Mouse (Mus musculus): ENCODE results near the gene Gata2.

Gene Gata2

GRCm38 (mm10) chr6:88194978-88195325 is 1.3 kb downstream of the Gata2 start:
- DNase-seq (ENCODE audit: extremely low spot score, low spot score), result peak; percentile 60

DNA sequence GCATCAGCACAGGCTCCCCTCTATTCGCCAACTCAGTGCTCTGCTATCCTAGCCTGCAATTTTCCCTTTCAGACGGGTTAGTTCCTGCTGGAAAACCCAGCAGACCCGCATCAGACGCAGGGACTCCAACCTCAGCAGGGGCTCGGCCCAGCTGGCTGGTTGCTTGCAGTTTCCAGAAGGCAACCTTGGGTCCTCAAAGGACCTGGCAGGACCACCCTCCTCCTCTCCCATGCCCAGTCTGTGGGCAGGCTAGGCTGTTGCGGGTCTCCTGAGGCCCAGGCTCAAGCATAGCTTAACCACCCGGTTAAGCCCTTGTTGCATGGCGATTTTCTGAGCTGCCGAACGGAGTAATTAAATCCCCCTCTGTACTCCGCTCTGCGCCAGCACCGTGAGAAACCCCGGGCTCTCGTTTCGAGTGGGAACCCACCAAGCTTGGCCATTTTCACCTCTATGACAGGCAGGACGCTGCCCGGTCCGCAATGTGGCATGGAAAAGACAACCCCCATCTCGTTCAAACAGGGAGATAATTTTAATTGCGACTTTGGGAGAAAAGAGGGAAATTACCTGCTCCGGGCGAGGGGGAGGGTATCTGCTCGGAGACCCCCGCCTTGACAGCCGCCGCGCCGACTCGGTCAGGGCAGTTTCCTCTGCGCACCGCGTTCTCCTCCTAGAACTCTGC is 2.5 kb downstream of the Gata2 start:
- peak; percentile 71 for DNase-seq (ENCODE audit: extremely low spot score, low spot score)

DNA sequence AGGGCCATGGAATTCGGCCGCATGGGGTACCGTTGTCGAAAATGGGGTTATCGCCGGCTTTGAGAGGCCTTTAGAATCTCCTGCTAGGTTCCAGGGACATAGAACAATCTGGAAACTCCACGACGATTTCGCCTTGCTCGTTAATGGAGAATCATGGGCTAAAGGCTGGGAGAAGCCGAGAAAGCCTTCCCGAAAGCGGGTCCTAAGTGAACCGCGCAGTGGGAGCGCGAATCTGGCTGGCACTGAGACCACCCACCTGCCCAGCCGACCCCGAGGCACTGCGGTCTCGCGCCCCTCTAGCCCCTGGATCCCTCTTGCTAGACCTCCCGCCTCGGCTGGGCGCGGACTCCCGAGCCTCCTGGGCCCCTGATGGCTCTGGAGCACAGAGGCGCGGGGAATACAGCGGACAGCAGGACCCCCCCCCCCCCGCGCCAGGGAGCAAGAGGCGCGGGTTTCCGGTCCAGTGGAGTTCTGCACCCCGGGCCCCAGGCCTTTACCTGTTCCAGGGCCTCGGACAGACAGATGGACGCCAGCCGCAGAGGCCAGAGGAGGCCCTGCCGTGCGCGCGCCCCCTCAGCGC is 3.1 kb downstream of the Gata2 start:
- peak; percentile 72 for DNase-seq (ENCODE audit: extremely low spot score, low spot score)

GRCm38 (mm10) chr6:88197313-88198069 is 3.8 kb downstream of the Gata2 start:
- DNase-seq (ENCODE audit: extremely low spot score, low spot score), result peak; percentile 65

- peak; percentile 85 for DNase-seq (ENCODE audit: extremely low spot score, low spot score)
Observed at GRCm38 (mm10) chr6:88198070-88198940, 4.6 kb downstream of the Gata2 start.

DNA sequence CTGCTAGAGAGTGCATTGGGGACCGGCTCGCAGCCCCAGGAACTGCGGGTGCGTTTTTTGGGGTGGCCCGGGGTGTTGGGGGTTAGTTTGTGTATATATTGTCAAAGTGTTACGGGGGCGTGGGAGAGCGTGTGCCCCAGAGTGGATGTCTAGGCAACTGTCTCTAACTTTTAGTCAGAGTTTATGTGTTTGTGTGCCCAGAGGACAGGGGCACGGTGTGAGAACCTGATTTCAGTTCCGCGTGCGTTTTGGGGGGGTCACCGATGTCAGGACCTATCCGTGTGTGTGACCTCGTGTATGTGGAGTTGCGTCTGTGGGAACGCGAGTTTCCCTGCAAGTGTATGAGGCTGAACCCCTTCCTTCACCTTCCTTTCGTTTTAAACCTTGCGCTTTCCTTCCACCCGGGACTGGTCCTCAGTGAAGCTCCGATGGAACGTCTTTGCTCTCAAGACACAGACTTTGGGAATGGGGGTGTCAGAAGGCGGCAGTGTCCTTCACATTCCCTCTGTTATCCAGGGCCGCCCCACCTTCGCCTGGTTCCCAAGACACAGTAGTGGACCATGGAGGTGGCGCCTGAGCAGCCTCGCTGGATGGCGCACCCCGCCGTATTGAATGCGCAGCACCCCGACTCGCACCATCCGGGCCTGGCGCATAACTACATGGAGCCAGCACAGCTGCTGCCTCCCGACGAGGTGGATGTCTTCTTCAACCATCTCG is 5.5 kb downstream of the Gata2 start:
- DNase-seq (ENCODE audit: extremely low spot score, low spot score), result peak; percentile 65

DNA sequence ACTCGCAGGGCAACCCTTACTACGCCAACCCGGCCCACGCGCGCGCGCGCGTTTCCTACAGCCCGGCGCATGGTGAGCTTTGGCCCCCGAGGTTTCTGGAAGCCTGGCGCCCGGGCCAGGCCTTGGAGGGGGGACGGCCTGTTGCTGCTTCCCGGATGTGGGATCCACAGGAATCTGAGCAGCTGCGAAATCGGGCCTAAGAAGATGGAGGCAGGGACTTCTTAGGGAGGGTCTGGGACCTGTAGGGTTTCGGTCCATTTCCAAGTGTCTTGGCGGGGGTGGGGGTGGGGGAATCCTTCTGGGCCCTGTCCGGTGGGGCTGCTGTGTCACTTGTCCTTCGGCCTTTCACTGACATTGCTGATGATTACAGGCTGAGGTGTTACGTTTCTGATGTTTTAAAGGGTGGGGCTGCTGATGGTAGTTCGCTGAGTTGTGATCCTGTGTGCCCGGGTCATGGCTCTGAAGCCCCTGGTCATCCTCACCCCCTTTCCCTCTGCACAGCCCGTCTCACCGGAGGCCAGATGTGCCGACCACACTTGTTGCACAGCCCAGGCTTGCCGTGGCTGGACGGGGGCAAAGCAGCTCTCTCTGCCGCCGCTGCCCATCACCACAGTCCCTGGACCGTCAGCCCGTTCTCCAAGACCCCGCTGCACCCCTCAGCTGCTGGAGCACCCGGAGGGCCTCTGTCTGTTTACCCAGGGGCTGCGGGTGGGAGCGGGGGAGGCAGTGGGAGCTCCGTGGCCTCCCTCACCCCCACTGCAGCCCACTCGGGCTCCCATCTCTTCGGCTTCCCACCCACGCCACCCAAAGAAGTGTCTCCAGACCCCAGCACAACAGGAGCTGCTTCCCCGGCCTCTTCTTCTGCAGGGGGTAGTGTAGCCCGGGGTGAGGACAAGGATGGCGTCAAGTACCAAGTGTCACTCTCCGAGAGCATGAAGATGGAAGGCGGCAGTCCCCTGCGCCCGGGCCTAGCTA is 6.3 kb downstream of the Gata2 start:
- peak; percentile 54 for DNase-seq (ENCODE audit: extremely low spot score, low spot score)

- peak; percentile 41 for DNase-seq (ENCODE audit: extremely low spot score, low spot score)
Observed at GRCm38 (mm10) chr6:88200693-88201609, 7.3 kb downstream of the Gata2 start.

GRCm38 (mm10) chr6:88201926-88202700 is 8.4 kb downstream of the Gata2 start:
- DNase-seq (ENCODE audit: extremely low spot score, low spot score), result peak; percentile 49

DNA sequence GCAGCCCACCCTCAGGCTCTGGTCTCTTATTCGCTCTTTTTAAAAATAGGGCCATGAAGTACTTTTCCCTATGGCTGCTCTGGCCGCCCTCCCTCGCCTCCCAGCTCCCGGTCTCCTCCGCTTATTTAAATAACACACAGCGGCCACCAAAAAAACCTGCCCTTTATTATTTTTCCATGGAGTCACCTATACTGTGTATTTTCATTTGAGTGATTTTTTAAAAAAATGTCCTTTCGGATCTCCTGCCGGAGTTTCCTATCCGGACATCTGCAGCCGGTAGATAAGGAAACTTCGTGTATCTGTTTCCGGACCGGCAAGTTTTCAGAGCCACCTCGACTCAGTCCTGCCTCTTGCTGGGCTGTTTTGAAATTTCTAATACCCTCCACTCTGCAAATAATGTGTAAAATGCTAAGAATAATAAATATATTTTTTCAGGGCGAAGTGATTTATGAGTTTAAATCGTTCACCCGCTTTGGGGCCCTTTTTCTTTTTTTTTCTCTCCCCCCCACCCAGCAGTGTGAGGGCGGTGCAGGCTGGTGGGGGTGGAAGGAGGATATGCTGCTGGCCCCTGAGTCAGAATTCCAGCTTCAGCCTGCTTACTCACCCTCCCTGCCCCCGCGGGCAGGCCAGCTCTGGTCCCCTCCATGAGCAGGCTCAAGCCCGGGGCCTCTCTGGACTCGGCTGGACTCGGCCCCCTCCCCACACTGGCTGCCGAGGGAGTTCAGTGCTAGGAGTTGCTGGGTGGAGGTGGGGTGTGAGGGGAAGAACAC is 9.4 kb downstream of the Gata2 start:
- peak; percentile 58 for DNase-seq (ENCODE audit: extremely low spot score, low spot score)

GRCm38 (mm10) chr6:88203791-88204405 is 10.2 kb downstream of the Gata2 start:
- no peak for DNase-seq (ENCODE audit: extremely low spot score, low spot score)

DNA sequence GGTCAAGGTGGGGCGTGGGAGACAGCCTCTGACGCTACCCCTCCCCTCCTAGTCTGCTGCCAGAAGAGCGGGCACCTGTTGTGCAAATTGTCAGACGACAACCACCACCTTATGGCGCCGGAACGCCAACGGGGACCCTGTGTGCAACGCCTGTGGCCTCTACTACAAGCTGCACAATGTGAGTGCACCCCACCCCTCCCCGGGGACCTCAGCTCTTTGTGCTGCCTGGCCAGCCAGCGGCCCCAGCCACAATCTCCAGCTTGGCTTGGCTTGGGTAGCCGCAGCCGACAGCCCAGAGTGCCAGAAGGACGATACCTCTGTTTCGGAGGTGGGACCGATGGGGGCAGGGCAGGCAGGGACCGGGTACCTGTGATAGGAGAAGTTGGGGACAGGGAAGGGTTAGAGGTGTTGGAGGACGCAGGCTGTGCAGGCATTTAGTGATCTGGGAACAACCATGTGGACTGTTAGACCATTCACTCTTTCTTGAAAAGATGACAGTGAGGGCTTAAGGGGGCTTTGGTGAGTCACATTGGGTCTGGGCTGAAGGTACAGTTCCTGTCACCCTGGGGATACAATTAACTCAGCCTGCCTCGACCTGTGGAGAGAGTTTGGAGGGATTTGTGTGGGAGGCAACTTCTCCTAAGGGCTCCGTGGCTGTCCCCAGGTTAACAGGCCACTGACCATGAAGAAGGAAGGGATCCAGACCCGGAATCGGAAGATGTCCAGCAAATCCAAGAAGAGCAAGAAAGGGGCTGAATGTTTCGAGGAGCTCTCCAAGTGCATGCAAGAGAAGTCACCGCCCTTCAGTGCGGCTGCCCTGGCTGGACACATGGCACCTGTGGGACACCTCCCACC is 11.1 kb downstream of the Gata2 start:
- DNase-seq (ENCODE audit: extremely low spot score, low spot score), result peak; percentile 54

GRCm38 (mm10) chr6:88205386-88205700 is 11.7 kb downstream of the Gata2 start:
- DNase-seq (ENCODE audit: extremely low spot score, low spot score), result peak; percentile 41

DNA sequence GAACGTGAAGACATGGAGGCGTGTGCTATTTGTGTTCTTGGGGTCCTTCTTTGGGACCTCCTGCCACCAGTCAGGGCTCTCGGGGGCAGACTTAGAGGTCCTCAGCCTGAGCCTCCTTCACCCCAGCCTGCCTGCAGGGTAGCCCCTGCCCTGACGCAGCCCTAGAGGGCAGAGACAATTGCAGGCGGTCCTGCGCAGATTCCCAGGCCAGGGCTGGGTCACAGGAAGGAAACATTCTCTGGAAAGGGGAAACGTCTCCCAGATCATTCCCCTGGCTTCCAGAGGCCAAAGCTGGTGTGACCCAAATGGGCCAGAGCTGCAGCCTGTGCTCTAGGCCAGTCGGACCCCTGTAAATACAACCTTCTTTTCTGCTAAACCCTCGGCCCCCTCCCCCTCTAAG is 12.2 kb downstream of the Gata2 start:
- no peak for DNase-seq (ENCODE audit: extremely low spot score, low spot score)

GRCm38 (mm10) chr6:88206566-88206965 is 12.9 kb downstream of the Gata2 start:
- DNase-seq (ENCODE audit: extremely low spot score, low spot score), result no peak
